Mouse (Mus musculus) adrenal gland, postnatal 14 days (tissue): ENCODE results near the gene Zbtb11. TPM values are rescaled to one million over a fixed set of nuclear protein-coding genes. Genes with fewer than 3 reads are reported as not detected.
"Not testable (repeated sequence)": the region's sequence is repeated elsewhere in the genome, so short reads cannot be mapped to it uniquely, and the experiment has no call there.

Experiments
- DNase-seq: peaks from one replicate; pipeline ENCODE4 v3.0.0; 2021; ENCODE audit warnings: mixed read lengths
- long read RNA-seq, 2 experiments: library from polyadenylated mRNA; stranded (forward); transcript quantifications; one replicate each; pipeline ENCODE4 v2.0.0; 2021
- total RNA-seq: library from RNA; stranded (reverse); gene quantifications from 2 replicates; pipeline ENCODE4 v1.2.3, GENCODE M21; 2021

Gene Zbtb11
- 19.4 and 19.9 TPM in 2 replicates for total RNA-seq
- long read RNA-seq, experiment 1, full-length matches to known transcripts = 2 of 7 reads
- long read RNA-seq, experiment 1, partial matches to known transcripts = 3 of 7 reads
- long read RNA-seq, experiment 1, other reads (novel, unspliced or antisense) = 2 of 7 reads
- long read RNA-seq, experiment 2, full-length matches to known transcripts = 11 of 12 reads
- long read RNA-seq, experiment 2, partial matches to known transcripts = 1 of 12 reads
- long read RNA-seq, experiment 2, other reads (novel, unspliced or antisense) = 0 of 12 reads

DNA sequence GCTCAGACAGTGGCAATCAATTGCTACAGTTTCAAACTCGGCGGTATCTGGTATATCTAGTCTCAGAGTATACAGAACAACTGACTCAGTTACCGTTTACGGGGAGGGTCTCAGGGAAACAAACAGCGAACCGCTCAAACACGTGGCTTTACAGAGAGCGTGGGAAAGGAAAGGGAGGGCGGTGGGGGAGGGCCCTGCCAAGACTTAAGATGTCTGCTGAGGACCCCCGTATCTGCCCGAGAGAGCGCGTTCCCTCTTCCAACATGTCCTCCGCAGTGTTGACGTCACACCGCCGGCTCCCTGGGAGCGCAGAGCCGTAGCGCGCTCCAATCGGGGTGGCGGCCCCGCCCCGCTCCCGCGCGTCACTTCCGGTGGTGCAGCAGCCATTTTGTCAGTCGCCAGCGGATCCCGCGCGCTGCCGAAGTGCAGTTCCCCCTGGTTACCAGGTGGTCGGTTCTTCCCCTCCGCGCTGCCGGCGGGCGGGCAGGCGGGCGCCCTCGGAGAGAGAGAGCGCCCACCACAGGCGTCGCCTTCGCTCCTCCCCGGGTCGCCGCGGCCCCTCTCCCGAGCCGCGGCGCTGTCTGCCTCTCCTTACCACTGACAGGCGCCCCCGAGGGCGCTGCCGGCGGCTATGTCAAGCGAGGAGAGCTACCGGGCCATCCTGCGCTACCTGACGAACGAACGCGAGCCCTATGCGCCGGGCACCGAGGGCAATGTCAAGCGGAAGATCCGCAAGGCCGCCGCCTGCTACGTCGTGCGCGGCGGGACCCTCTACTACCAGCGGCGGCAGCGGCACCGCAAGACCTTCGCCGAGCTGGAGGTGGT is at the start of gene Zbtb11:
Gene Zbtb11, plus strand, starts transcription at position 453 of the 825 bp plus-strand sequence.
- peak; percentile 100 for DNase-seq

DNA sequence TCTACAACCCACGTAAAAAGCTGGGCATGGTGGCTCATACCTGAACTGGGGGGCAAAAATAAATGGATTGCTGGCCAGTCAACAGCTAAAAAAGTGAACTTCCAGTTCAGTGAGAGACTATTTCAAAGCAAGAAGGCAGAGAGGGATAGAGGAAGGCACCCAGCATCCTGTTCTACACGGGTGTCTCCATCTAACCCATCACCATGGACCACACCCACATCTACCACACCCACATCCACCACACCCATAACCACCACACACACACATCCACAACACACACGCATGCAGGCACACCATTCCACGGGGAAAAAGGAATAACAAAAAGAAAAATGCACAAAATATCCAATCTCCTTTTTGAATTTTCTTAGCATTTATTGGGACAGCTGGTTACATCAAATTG is 49.7 kb upstream of the Zbtb11 start:
- DNase-seq = no peak

DNA sequence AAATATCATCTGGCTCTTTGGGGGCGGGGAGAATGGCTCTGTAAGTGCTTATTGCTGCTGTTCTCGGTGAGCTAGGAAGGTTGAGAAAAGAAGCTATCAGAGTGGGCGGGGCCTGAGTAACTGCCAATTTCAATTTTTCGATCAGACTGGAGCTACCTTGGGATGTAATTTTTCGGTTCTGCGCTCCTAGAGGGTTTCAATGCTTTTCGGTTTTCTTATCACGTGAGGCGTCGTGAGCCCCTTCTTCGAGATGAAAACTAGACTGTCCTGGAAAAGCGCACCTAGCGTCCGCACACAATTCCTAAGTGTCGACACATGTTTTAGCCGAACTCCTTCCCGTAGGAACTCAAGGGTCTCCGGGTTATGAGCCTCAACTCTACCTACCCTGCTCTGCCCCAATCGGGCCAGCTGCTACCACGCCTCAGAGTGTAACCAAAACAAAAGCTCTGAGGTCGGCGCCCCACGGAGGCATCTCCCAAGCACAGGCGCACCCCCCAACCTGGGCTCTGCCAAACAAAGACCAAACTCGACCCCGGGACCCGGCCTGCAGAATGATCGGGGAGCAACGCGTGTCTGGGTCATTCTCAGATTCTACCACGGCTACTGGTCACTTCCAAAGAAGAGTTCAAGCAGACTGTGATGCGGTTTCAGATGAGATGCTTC is 39.9 kb upstream of the Zbtb11 start:
- DNase-seq = peak; percentile 45

DNA sequence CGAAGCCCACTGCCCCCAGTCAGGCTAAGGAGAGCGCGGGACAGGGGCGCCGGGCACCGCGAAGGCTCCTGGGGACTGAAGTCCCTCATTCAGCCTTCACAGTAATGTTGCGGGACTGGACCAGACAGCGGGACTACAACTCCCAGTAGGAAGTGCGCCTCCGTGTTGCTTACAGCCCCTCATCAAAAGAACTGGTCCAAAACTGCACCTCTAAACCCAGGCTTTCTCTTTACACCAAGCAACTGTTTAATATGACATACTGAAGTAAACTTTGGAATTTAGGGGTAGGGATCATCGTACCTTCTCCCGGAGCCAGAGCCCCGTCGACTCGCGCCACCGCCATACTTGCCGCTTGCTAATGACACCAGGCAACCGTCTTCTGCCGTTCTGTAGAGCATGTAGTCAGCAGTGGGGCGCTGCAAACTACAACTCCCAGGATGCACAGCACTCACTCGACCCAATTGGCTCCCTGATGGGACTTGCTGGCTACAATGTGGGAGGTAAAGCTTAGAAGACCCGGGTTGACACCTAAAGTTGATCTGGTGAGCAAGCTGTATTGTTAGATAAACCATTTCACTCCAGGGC is 39.1 kb upstream of the Zbtb11 start, which contains the start of gene Cep97:
Gene Cep97, minus strand, starts transcription at position 403 of the 585 bp plus-strand sequence.
- DNase-seq = peak; percentile 92

DNA sequence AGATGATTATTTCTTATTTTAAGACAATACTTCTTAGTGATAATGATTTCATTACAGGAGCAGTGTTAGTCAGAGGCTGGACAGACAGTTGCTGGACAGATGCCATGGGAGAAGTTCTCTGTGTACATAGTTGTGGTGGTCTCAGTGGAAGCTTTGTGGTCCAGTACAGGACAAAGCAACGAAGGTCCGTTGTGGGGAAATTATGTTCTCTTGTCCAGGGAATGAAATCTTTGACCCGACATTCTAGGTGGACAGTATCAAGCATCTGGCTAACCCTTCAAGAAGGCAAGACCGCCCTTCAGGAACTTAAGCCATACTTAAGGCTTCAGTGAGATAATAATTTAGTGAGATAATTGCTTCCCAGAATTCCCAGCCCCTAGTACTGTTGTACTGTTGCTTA is 34.9 kb upstream of the Zbtb11 start:
- DNase-seq = no peak

DNA sequence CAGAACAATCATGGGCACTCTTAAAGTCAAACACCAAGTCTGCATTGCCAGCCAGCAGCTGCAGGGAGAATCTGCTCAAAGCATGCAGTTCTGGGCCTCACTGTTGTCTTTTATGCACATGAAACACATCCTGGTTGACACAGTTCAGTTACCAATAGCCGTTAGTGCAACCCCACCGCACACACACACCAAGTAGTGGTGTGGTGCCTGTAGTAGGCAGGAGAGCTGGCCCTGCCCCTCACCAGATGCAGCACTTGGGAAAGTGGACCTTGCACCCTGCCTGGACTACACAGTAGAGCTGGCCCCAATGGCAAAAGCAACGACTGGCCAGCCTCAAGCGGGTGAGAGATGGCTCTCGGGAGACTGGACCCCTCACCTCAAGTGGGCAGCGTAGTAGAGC is 34.0 kb upstream of the Zbtb11 start:
- DNase-seq = no peak

DNA sequence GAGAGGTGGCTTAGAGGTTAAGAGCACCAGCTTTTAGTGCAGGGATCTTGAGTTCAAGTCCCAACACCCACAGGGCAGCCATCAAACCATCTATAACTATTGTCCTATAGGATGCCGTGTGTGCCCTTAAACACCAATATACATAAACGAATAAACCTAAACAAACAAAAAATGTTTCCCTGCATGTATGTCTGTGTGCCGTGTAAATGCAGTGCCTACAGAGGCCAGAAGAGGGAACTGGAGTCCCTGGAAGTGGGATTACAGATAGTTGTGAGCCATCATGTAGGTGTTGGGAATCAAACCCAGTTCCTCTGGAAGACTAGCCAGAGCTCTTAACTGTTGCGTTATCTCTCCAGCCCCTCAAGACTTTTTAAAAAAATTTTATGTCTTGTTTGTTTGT is 32.9 kb upstream of the Zbtb11 start:
- no peak for DNase-seq

DNA sequence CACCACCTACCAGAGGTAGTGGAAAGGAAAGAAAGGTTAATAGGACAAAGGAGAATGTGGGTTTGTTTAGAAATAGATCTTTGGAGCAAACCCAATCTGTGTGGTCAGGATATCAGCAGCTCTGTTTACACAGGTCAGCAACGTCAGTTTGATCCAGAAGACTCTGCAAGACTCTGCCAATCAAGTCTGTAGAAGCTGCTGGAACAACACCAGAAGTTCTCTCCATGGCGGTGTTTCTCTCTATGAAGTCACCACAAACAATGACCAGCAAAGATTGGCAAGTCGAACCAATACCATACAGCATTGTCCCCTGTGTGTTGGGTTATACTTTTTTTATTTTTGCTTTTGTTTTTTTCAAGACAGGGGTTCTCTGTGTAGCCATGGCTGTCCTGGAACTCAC is 26.4 kb upstream of the Zbtb11 start:
- no peak for DNase-seq

DNA sequence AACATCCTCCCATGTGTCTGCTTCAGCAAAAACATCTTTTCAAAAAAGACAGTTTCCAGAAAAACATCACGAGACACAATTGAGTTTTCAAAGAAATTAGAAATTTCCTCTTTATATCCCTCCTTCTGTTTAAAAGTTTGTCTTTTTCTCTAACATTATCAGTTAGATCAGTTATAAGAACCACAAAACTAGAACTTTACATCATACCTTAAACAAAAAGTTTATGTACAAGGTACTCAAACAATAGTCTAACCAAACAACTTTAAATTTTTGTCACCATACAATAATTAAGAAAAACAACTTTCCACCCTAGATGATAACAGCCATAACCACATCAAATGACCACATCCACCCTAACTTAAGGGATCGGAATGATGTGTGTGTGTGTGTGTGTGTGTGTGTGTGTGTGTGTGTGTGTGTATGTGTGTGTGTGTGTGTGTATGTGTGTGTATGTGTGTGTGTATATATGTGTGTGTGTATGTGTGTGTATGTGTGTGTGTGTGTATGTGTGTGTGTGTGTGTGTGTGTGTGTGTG is 25.7 kb upstream of the Zbtb11 start:
- not testable (repeated sequence) for DNase-seq

DNA sequence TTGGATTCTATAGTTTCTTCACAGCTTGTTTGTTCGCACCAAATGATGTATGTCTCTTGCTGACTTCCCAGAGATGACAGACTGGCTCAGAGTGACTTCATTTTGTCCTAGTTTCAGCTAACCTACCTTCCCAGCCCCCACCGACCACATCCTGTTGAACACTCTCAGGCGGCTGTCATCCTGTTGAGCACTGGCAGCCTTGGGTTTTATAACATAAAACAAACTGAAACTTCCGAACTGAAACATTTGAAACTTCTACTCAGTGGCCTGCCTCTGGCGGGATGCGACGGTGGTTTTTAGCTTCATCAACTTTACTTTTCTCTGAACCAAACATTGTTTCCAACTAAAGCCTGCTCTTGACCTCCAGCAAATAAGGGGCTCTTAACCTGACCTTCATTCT is 24.7 kb upstream of the Zbtb11 start:
- peak; percentile 63 for DNase-seq

DNA sequence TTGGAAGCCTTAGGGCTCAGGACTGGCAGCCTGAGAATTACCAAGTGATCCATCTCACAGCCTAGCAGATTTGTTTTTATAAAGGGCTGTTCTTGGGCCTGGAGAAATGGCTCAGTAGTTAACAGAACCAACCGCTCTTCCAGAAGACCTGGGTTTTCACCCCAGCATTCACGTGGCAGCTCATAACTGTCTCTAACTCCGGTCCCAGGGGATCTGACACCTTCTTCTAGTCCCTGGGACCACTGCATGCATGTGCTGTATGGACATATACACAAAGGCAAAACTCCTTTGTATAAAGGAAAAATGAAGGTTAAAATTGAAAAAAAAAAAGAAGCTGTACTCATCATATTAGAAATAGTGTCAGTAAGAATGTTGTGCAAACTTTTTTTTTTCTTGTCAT is 23.2 kb upstream of the Zbtb11 start:
- DNase-seq = no peak

DNA sequence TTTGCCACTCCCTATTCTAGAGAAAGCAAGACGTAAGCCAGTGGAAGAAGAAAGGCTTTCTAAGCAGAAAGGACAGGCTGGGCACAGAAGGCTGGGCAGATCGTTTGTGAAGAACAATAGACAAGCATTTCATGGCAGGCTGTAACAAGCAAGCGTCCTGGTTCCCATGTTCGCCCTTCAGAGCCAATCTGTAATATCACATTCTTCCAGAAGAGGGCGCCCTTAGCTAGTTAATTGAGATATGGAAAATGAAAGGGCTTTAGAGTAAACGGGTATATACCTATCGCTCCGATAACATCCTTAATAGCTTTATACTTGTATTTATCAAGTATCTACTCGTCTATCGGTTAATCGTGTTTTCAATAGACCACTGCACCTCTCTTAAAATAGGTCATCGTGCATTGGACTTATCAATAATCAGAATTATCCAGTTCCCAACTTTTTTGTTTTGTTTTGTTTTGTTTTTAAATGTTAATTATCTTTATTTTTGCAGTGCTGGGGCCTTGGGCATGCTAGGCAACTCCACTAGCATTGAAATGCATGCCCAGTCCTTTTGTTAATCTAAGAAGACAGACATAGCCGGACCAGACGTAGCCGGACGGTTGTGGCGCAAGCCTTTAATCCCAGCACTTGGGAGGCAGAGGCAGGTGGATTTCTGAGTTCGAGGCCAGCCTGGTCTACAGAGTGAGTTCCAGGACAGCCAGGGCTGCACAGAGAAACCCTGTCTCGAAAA is 22.6 kb upstream of the Zbtb11 start:
- DNase-seq = peak; percentile 85

DNA sequence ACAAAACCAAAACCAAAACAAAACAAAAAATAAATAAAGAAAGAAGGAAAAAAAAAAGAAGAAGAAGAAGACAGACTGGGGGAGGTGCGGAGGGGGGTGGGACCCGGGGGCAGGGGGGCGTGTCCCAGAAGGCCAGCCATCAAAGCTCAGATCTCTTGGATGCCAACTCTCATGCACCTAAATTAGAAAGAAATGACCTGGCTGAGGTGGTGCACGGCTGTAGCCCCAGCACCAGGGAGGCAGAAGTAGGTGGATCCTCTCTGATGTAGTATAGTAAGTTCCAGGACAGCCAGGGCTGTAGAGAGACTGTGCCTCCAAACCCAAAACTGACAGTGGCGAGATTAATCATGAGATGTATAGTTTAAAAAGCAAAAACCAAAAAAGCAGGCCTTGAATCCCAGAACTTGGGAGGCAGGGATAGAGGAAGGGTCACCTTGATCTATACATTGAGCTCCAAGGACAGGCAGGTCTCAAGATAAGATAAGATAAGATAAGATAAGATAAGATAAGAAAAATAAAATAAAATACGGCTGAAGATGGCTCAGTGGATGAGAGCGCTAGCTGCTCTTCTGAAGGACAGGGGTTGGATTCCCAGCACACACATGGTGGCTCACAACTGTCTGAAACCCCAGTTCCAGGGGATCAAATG is 21.9 kb upstream of the Zbtb11 start:
- no peak for DNase-seq

DNA sequence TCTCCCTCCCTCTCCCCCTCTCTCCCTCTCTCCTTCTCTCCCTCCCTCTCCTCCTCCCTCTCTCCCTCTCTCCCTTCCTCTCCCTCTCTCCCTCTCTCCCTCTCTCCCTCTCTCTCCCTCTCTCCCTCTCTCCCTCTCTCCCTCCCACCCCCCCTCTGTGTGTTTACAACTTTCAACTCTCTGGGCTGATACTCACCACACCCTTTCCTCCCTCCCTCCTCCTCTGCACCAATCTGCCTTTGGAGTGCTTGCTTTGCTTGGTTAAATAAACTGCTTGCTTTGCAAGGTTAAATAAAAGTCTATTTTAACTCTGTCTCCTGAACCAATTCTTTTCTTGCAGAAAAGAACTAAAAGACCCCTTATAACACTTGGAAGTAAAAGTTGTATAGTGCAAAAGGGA is 20.9 kb upstream of the Zbtb11 start:
- no peak for DNase-seq

DNA sequence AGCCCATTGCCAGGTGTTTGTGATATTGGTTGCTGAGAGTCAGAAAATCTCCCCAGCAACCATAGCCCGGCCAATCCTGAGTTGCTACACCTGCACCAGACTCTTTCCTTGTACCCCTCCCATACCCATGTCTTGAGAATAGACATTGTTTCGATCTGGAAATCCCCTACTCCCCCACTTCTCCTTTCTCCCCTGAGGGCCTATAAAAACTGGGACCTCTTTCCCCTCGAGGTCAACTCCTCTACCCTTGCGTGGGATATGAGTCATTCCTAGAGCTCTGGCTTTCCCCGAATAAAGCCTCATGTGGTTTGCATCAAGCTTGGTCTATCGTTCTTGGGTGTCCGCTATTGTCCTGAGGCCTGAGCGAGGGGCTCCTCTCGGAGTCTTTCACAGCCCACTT is 19.5 kb upstream of the Zbtb11 start:
- not testable (repeated sequence) for DNase-seq

DNA sequence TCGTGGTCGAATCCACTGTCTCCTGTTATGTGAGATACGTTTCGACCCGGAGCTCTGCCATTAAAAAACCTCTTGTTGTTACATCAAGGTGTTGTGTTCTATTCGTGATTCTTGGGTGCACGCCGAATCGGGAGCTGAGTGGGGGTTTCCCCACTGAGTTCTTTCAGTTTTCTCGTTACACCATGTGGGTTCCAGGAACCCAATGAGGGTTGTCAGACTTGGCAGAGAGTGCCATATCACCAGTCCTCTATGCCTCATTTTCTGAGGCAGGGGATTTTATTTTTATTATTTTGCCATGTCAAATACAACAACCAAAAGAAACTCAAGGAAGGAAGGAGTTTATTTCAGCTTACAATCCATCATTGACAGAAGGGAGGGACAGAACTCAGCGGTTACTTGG is 10.6 kb upstream of the Zbtb11 start:
- DNase-seq = not testable (repeated sequence)

DNA sequence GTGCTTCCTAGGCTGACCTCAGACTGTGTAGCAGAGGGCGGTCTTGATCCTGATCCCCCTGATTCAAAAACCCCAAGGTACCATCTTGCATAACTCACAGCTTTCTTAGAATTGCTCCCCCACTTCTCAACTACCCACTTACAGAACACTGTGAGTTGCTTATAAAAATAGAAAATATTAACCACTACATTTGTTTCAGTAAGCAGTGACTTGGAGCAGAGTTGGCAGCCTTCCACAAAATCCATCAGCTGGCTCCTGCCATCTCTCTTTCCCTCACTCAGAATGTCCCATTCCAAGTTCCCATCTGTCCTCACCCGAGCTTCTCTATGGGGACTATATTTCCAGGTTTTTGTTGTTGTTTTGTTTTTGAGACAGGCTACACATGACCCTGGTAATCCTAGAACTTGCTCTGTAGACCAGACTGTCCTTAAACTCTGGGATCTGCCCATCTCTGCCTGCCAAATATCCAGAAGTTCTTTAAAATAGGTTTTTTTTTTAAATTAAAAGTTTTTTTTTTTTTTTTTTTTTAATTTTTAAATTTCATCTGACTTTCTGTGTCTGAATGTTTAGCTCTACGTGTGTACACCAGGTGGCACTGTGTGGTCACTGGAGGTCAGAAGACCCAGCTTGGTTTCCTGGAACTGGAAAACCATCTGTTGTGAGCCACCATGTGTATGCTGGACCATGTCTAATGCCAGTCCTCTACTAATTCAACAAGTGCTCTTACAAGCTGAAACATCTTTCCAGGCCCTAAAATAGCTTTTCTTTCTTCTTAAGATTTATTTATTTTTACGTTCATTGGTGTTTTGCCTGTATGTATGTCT is 9.3 kb upstream of the Zbtb11 start:
- DNase-seq = peak; percentile 64

DNA sequence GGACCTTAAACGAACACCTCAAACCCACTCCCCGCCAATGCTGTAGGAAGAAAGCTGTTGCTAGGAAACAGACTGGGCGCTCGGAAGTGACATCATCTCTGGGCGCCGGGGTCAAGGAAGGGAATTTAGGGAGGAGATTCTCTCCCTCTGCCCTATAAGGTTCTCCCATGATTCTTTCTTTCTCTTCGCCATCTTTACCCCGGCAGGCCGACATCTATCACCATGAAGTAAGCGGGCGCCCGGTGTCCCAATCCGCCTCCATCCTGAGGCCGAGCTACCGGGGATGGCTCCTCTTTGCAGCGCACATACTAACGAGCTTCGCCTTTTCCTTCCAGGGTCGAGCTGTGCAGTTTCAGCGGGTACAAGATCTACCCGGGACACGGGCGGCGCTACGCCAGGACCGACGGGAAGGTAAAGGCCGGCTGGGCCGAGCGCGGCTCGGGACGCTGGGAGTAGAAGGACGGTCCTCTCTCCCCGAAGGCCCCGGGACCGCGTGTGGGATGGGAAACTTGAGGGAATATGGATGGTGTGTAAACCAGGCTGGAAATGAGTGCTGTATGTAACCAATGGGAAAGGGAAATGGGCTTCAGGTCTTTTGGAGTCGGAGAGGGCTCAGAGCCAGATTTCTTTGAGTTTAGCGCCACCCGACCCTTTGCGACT is 7.3 kb upstream of the Zbtb11 start, which contains the start of gene Rpl24:
Gene Rpl24, plus strand, starts transcription at position 64 of the 660 bp plus-strand sequence.
- peak; percentile 97 for DNase-seq

DNA sequence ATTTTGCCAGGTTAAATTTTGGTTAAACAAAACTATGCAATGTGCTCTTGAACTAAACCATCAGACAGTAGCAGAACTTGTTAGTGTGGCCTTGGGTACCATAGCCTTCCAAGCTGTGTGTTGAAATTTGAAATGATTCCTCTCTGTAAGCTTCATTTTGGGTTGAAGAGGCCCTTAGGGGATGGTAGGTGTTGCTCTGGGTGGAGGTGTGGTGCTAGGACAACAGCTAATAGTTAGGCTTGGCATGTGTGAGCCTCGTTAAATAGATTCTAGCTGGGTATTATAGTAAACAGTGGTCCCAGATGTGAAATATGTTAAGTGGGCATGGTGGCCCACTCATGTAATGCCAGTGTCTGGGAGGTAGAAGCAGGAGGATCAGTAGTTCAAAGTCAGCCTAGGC is 6.5 kb upstream of the Zbtb11 start:
- DNase-seq = no peak

DNA sequence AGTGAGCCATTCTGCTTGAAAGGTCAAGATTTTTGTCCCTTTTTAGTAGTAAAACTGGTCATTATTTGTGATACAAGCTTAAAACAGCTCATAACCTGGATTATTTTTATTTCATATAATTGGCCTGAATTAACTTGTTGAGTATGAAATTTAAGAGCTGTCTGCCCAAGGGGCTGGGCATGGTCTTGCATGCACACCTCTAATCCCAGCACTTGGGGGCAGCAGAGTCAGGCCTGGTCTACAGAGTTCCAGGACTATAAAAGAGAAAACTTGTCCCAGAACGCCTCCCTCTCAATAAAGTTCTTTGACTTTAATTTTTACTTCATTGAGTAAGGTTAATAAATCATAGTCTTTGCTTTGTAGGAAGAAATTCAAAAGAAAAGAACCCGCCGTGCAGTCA is 4.5 kb upstream of the Zbtb11 start:
- DNase-seq = peak; percentile 76
